Mouse (Mus musculus) hindbrain, embryonic 14.5 days (tissue): ENCODE results near the gene Prpsap2. TPM values are rescaled to one million over a fixed set of nuclear protein-coding genes. Genes with fewer than 3 reads are reported as not detected.

Experiments used
- ATAC-seq: fragments of 200-750 bp; cut with Nextera tagmentation; 2 replicates; pipeline ENCODE4 v1.8.0; 2017; ENCODE audit warnings: moderate number of reproducible peaks, mild to moderate bottlenecking, moderate TSS enrichment, moderate library complexity; ENCODE audit not compliant: low FRiP score
- DNase-seq: peaks from one replicate; pipeline ENCODE4 v3.0.0-alpha.2; 2015; ENCODE audit warnings: low spot score
- H3K27ac ChIP-seq: fragments of 300-500 bp; sonication (generic); 2 replicates; pipeline ENCODE4 v1.5.1; 2014; ENCODE audit warnings: mild to moderate bottlenecking, moderate library complexity
- H3K27me3 ChIP-seq: fragments of 300-500 bp; sonication (generic); 2 replicates; pipeline ENCODE4 v1.6.1; 2014; ENCODE audit warnings: mild to moderate bottlenecking, low read length, mixed read lengths; ENCODE audit not compliant: control insufficient read depth, insufficient read depth
- H3K36me3 ChIP-seq: fragments of 300-500 bp; sonication (generic); replicated peaks from 2 replicates; pipeline ENCODE4 v1.6.1; 2014; ENCODE audit not compliant: control insufficient read depth, insufficient read depth
- H3K4me1 ChIP-seq: fragments of 300-500 bp; sonication (generic); replicated peaks from 2 replicates; pipeline ENCODE4 v1.6.1; 2014; ENCODE audit warnings: antibody characterized with exemption, low read length, mixed read lengths; ENCODE audit not compliant: control insufficient read depth, insufficient read depth
- H3K4me2 ChIP-seq: fragments of 300-500 bp; sonication (generic); replicated peaks from 2 replicates; pipeline ENCODE4 v1.6.1; 2014; ENCODE audit warnings: mild to moderate bottlenecking, moderate library complexity
- H3K4me3 ChIP-seq: fragments of 300-500 bp; sonication (generic); replicated peaks from 2 replicates; pipeline ENCODE4 v1.5.1; 2014; ENCODE audit warnings: mild to moderate bottlenecking, low read length
- H3K9ac ChIP-seq: fragments of 300-500 bp; sonication (generic); 2 replicates; pipeline ENCODE4 v1.6.1; 2014
- H3K9me3 ChIP-seq: fragments of 300-500 bp; sonication (generic); 2 replicates; pipeline ENCODE4 v1.6.1; 2016; ENCODE audit warnings: low read length; ENCODE audit not compliant: control insufficient read depth
- WGBS: fragments of 180-500 bp; shearing (Covaris S2); extraction: QIAGEN DNeasy Blood & Tissue Kit; methylation state at CpG from one replicate; pipeline ENCODE4 v1.1.7; 2014; 5-methylcytosine and 5-hydroxymethylcytosine counted together
- polyA plus RNA-seq: library from polyadenylated mRNA; unstranded; fragments of >200 nt; fragmentation: Nextera tagmentation; extraction: Ambion mirVana; gene quantifications from 2 replicates; pipeline ENCODE4 v1.2.1, GENCODE M21; 2014

Gene Prpsap2
- polyA plus RNA-seq, 1 experiment from 2014 or later: 47.0 TPM

GRCm38 (mm10) chr11:61685119-61685725, 76.7 kb downstream of the Prpsap2 start:
- no peak for ATAC-seq
- no peak overlapping the region for H3K27ac ChIP-seq
- no peak overlapping the region for H3K9ac ChIP-seq
- H3K4me1 ChIP-seq: no peaks in the 10 kb centered on the region
- H3K4me3 ChIP-seq: no peak overlapping the region
- no peaks in the 10 kb centered on the region for H3K9me3 ChIP-seq
- 65% methylated on average over 8 of the region's 8 CpGs for WGBS
- no peaks in the 10 kb centered on the region for H3K36me3 ChIP-seq
- no peak overlapping the region for H3K4me2 ChIP-seq
- peaks cover 36% of the 10 kb centered on the region for H3K27me3 ChIP-seq
- DNase-seq: no peak

DNA sequence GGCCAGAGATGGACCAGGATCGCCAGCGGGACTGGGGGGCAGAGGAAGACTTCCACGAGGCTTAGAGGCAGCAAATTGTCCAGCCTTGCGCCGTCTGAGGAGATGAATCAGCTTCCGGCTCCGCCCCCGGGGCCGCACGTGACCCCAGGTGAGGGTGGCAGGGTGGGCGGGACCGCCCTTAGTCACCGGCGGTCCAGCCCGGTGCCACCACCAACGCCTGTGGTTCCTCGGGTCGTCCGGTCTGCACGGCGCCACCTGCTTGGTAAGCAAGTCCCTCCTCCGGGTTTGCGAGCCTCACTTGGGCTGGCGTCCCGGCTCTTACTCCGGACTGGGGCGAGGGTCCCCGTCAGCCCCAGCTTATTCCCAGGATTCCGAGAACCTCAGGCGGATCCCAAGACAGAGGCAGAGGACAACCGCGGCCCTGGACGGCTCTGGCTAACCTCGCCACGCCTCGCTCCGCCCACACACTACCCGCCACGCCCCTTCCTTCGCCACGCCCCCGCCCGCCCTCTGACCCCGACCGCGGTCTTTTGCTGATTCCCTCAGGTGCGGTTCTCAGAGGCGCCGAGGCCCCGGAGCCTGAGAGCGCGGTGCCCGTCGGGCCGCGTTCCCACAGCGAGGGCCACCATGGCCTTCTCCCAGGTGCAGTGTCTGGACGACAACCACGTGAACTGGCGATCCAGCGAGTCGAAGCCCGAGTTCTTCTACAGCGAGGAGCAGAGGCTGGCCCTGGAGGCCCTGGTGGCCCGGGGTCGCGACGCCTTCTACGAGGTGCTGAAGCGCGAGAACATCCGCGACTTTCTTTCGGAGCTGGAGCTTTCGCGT, 77.8 kb downstream of the Prpsap2 start, which contains the start of gene Fam83g:
Fam83g (plus strand) TSS at position 185 of the 825 bp plus-strand sequence.
- peak within 1 kb of the TSS; percentile 50 for H3K4me2 ChIP-seq
- no peaks in the 10 kb centered on the region for H3K4me1 ChIP-seq
- H3K4me3 ChIP-seq: peak within 1 kb of the TSS; percentile 32
- ATAC-seq (no peak), DNase-seq (no peak)
- WGBS: 2% methylated on average over 76 of the region's 76 CpGs
- no peak within 1 kb of the TSS for H3K27ac ChIP-seq
- no peaks in the 10 kb centered on the region for H3K36me3 ChIP-seq
- 0 out of 2 replicates have a peak within 1 kb of the TSS, but pooled peaks have one; percentile 16 for H3K9ac ChIP-seq
- H3K27me3 ChIP-seq: peaks cover 36% of the 10 kb centered on the region
- no peaks in the 10 kb centered on the region for H3K9me3 ChIP-seq

Other genes starting within 250 kb of the Prpsap2 start
- gene Epn2, start 182.4 kb downstream of the Prpsap2 start, polyA plus RNA-seq: 65.6 and 80.9 TPM in 2 replicates
- gene Grap, start 108.8 kb downstream of the Prpsap2 start, polyA plus RNA-seq: 8.1 and 10.1 TPM in 2 replicates
- gene Fam83g, start 78.0 kb downstream of the Prpsap2 start, polyA plus RNA-seq: 0.20 TPM in 2 replicates
- gene Slc5a10, start 41.3 kb downstream of the Prpsap2 start, polyA plus RNA-seq: not detected in 2 replicates
- gene Ulk2, start 93.0 kb upstream of the Prpsap2 start, polyA plus RNA-seq: 56.9 and 63.7 TPM in 2 replicates
- gene Akap10, start 168.2 kb upstream of the Prpsap2 start, polyA plus RNA-seq: 14.2 and 14.4 TPM in 2 replicates
- 11.5 TPM in 2 replicates for gene Specc1, start 194.7 kb upstream of the Prpsap2 start, polyA plus RNA-seq